Mouse (Mus musculus): ENCODE results near the gene Magi1.
A peak's percentile ranks its signal among the peaks of the same experiment; 100 is the strongest.

Gene Magi1

DNA sequence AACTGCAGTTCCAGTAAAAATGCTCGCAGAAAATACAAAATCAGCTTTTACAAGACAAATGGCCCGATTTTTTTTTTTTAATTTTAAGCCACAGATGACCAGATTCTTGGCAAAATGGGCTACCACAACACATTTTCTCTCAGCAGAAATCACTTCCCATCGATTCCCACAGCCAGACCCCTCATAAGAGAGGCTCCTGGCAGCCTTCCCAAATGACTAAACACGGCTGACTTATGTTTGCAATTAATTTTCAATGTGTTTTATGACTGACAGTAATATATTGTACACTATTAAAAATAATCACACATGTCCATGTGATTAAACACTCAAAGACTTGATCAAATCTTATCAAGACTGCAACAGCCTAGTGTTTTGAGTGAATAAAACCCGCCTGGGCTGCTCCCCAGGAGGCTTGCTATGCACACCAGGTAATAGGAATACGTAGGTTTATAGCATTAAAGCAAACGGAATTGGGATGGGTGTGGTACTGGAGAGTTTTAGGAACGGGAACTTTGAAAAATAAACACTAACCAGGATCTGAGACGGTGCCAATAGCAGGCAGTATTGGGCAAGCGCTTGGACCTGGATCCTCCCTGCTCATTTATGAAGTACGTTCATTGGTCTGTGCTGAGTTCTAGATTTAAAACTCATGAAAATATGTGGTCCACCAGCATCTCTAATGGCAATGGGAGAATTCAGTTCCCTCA, 176.2 kb downstream of the Magi1 start:
- no peak for DNase-seq (ENCODE audit: low read depth)

GRCm38 (mm10) chr6:94103581-94103980, 180.1 kb downstream of the Magi1 start:
- DNase-seq (ENCODE audit: low read depth) = no peak

GRCm38 (mm10) chr6:94101256-94101655, 182.5 kb downstream of the Magi1 start:
- no peak for DNase-seq (ENCODE audit: low read depth)

DNA sequence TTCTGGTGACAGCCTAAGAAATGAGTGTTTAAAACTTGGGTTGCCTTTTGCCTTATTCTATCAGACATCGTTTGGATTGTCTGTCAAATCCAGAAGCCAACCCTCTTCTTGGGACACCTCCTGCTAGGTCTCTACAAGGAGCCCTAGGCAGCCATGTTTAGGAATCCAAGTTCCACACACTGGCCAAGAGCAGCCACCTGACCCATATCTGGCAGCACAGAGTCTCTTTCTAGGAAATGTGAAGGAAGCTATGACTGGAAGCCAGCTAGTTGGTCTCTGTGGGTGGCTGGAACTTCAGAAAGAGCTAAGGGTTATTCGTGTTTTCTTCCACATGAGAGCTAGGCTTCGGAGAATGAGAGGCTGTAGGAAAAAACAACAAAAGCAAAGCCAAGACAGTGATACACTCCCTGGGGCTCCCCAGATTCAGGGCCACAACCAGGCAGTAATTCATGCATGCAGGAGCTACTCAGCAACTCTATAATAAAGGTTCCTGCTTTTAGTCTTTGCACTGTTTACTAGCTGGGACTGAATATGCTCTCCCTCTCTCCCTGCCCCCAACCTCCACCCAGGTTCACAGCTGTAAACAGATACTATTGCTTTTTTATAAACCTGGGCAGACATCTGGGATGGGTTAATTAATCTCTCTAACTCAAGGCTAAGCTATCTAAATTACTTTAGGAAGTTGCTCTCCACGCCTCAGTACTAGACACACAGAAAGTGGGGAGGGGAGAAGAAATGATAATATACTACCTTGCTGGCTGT, 188.6 kb downstream of the Magi1 start:
- no peak for DNase-seq (ENCODE audit: low read depth)

DNA sequence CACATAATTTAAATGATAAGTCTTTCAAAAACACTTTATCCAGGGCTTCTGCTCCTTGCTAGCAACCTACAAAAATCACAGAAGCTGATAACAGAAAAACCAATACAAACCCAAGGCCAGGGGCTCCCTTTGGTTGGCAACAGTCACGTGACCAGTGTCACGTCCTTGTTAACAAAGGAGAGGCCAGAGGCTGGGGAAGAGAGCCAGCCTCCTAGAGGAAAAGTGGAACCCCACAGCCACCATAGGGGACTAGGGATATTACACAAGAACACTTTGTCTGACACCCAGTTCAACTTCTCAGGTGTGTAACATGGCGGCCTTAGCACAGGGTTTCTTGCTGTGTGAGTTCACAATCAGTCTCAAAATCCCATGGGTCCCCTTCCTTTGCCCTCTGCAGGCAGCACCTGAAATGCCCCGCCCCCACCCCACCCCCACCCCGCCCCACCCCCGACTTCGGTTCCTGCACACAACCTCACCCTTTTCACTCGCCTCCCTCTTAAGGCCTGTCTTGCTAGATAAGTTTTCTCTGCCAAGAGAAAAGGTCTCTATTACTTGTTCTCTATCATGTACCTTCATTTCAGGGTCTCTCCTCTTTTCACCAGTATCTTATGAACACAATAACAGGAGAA, 190.6 kb downstream of the Magi1 start:
- DNase-seq (ENCODE audit: low read depth) = no peak

DNA sequence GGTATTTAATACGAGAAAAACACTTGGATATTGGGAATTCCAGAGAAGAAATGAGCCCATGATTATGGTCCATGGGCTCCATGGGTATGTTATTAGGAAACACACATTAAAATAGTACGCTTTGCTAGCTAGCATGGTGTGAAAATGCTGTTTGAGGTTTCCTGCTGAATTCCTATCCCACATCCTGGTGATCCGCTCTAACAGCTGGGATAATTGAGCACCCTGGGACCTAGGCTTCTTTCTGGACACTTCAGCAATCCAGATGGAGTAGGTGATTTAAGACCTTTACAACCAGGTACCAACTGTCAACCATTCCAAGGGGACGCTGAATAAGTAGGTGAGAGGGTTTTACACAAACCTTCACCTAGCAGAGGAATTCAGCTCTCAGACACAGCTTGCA, 191.2 kb downstream of the Magi1 start:
- no peak for DNase-seq (ENCODE audit: low read depth)

GRCm38 (mm10) chr6:94086855-94087254, 196.9 kb downstream of the Magi1 start:
- DNase-seq (ENCODE audit: low read depth) = no peak

DNA sequence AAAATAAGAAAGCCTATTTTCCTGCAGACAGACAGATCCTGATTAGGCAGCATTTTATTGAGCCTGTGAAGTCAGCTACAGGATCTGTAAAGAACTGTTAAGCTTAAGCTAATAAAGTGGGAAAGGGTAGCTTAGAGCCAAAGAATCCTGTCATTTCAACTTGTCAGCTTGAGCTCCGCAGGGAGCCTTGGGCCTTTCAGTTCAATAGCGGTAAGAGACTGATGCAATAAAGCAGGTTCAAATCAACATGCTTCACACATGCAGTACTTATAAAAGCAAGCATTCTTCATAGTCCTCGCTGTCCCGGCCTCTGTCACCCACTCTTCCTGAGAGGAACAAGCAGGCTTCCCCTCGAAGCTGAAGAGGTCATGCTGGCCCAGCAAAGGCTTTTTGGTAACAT, 199.0 kb downstream of the Magi1 start:
- DNase-seq (ENCODE audit: low read depth) = no peak

DNA sequence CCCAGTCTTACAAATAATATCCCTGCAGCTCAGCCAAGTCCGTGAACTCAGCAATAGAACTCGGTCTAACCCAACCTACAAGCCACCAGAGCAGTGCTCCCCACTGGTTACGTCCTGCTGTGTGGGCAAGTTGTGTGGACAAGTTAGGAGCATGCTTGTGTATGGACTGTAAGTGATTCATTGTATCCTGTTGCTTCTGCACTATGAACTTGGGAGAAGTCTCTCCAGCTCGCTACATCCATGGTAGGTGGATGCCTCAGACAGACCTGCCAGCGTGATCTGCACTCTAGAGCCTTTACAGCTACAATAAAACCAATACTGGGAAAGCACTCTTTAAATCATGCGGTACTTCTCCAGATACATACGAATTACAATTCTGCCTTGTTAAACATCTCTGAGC, 200.3 kb downstream of the Magi1 start:
- no peak for DNase-seq (ENCODE audit: low read depth)

GRCm38 (mm10) chr6:94080933-94081545, 202.7 kb downstream of the Magi1 start:
- DNase-seq (ENCODE audit: low read depth) = peak; percentile 17

GRCm38 (mm10) chr6:94078934-94079333, 204.8 kb downstream of the Magi1 start:
- DNase-seq (ENCODE audit: low read depth) = no peak

GRCm38 (mm10) chr6:94077013-94077412, 206.7 kb downstream of the Magi1 start:
- DNase-seq (ENCODE audit: low read depth) = no peak

DNA sequence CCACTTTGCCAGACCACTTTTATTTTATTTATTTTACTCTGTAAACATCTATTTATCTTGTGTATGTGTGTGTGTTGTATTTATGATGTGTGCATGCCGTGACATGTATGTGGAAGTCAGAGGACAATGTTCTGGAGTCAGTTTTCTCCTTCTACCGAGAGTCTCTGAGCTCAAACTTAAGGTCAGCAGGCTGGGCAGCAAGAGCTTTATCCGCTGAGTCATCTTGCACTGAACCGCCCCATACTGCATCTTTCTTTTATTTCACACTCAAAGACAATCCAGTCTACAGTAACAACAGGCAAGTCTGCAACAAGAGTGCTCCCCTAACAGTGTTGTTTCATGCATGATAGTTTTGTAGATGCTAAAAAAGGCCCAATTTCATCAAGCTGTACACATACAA, 207.7 kb downstream of the Magi1 start:
- no peak for DNase-seq (ENCODE audit: low read depth)

- no peak for DNase-seq (ENCODE audit: low read depth)
These were observed 208.5 kb downstream of the Magi1 start for GRCm38 (mm10) chr6:94075228-94075627.

DNA sequence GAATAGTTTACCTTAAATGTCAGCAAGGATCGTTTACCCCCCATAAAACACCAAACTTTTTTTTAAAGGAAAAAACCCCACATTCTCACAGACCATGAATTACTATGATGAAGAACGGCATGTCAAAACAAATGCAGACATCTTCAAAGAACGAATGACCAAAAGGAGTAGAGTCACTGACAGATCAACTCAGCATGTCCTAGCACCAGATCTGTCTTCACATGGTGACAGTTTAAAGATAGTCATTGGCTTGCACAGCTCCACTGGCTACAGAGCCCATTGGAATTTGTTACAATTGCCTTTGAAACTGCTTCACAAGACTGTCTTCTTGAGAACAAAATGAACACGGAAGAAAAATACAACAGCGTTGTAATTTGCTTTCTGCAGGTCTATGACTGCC, 212.0 kb downstream of the Magi1 start:
- DNase-seq (ENCODE audit: low read depth) = no peak

- no peak for DNase-seq (ENCODE audit: low read depth)
These were observed 213.0 kb downstream of the Magi1 start for GRCm38 (mm10) chr6:94070702-94071101.

DNA sequence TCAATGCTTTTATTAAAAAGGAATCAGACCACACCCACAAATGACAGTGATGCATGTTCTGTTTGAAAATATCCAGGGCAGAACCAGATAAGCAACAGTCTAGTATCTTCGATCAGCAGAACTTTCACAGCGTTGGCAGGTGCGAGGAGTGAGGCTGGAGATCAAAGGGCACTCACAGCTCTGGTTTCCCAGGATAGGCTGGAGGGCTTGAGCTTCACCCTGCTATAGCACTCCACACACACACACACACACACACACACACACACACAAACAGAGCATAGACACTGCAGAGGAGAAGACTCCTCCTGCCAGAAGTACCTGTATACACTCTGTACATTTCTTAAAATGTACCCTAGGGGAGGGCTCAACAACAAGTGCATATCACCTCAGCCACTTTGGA, 214.3 kb downstream of the Magi1 start:
- DNase-seq (ENCODE audit: low read depth) = no peak

DNA sequence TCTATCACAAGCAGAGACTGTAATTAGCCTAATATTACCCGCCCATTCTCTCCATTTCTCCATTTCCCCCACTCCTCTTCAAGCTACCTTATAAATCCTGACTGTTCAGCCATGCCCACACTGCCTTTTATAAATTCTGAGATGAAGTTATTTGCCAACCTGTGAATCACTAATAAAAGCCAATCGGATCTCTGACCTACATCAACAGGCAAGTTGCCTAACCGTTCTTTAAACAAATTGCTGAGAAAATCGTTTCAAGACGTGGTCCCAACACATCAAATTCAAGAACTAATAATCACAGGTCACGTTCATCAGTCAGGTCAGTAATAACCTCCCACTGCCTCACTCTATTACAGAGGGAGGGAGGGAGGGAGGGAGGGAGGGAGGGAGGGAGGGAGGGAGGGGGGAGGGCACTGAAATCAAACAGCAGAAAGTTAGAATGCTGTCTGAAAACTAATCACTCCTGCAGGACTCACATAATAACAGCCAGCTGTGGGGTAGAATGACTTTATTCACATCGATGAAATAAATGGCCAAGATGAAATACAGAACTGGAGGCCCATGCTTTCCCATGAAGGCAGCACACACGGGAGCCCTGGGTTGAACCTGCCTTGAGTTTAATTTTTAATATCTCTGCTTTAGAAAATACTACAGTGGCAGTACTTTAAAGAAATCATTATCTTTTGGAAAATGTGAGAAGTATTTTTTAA, 215.8 kb downstream of the Magi1 start:
- DNase-seq (ENCODE audit: low read depth) = no peak

DNA sequence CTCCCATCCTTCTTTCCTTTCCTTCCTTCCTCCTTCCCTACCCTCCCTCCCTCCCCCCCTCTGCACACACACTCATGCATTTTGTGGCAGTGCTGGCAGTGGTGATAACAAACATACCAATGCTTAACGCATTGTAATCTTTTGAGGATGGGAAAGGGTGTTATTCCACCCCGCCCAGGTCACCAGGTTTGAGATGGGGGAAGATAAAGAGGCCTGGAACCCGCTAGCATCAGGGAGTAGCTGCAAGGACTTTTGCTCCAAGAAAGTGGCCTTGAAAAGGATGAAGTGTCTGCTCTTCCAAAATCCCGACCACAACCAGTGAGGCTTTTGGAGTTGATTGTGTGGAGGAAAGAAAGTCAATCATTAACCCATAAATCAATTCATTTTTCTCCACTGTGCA, 218.9 kb downstream of the Magi1 start:
- no peak for DNase-seq (ENCODE audit: low read depth)

GRCm38 (mm10) chr6:94063542-94063941, 220.2 kb downstream of the Magi1 start:
- DNase-seq (ENCODE audit: low read depth) = no peak

DNA sequence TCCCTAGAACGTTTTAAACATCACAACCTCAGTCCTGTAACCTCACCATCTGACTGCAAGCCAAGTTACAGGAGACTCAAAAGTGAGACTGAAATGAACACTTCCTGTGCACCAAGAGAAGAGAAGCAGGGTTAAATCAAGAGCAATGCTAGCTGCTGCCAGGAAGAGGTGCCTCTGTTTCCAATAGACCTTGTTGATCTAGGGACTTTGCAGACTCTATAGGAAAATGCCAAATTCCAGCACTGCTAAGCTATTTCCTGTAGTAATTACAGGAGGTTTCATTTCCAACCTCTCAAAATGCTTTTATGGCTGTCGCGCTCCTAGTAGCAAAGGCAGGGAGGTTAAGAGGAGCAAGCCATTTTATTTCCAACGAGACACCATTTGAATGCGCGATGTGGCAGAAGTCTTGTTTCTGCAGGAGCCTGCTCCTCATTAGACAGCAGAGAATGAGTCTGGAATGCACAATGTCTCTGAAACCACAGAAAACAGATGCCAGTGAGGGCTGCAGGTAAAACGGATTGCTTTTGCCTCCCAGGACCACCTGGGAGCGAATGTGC, 222.2 kb downstream of the Magi1 start:
- DNase-seq (ENCODE audit: low read depth) = no peak
